Mouse (Mus musculus) layer of hippocampus, adult 8-10 months (tissue): ENCODE results near the gene Hoxd9. TPM values are rescaled to one million over a fixed set of nuclear protein-coding genes. Genes with fewer than 3 reads are reported as not detected.

Experiments used
- DNase-seq, 2 experiments: peaks; one replicate each; pipeline ENCODE4 v3.0.0; 2022; ENCODE audit warnings: low spot score in 2 of 2
- total RNA-seq, 4 experiments: library from RNA; stranded (reverse); gene quantifications; 2 replicates each; pipeline ENCODE4 v1.2.4; 2022

Gene Hoxd9
- total RNA-seq, 4 experiments from 2014 or later = not detected

DNA sequence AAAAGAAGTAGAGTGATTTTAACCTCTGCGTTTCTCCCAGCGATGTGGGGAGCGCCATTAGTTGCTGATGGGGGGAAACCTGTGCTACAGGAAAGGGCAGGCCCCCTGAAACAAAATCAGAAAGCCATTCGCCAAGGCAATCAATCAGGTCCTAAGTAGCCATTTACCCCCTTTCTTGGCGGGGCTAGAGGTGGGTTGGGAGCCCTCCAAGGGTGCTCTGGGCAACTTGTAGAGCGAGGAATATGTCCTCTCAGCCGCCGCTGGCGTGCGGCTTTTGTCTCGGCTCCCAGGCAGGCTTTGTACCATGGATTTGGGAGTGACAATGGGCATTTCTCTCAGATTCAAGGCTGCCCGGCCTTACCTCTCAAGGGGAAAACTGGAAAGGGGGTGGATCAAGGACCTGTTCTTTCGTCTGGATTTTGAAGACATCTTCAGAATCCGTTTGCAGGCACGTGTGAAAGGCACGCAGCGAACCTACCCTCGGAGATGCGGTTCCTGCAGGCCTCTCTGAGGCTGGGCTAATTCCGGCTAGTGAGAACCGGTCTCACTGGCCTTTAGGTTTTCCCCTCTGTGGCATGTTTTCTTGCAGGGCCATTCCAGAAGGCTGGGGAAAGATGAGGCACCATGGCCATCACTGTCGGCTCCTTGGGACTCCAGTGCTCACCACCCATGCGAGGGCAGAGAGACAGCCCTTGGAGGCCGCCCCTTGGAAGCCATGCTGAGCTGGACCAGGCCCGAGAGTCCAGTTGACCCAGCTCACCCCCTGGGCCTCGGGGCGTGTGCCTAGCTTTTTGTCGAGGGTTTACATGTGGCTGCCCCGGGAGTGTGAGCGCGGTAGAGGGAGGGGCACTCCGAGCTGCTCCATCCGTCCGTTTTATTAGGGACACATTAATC lies 838 bp upstream of the Hoxd9 start:
- no peak for DNase-seq

DNA sequence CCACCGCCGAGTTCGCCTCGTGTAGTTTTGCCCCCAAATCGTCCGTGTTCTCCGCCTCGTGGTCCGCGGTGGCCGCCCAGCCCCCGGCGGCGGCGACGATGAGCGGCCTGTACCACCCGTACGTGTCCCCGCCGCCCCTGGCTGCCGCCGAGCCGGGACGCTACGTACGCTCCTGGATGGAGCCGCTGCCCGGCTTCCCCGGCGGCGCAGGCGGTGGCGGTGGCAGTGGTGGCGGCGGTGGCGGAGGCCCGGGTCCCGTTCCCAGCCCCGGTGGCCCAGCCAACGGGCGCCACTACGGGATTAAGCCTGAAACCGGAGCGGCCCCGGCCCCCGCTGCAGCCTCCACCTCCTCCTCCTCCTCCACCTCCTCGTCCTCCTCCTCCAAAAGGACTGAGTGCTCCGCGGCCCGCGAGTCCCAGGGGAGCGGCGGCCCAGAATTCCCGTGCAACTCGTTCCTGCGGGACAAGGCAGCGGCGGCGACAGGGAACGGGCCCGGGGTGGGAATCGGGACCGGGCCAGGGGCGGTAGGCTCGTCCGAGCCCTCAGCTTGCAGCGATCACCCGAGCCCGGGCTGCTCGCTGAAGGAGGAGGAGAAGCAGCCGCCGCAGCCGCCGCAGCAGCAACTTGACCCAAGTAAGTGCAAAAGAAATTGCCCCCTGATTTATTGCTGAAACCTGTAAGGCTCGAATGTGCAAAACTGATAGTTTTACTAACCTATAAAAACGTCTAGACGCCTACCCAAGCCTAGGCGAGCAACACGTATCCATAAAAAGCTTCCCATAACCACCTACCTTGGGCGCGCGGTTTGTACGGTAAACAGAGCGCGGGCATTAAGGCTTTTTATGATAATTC lies 900 bp downstream of the Hoxd9 start:
- DNase-seq = no peak

GRCm38 (mm10) chr2:74699053-74699430 lies 1.5 kb downstream of the Hoxd9 start:
- no peak for DNase-seq

GRCm38 (mm10) chr2:74699664-74700545 lies 2.4 kb downstream of the Hoxd9 start:
- no peak for DNase-seq

DNA sequence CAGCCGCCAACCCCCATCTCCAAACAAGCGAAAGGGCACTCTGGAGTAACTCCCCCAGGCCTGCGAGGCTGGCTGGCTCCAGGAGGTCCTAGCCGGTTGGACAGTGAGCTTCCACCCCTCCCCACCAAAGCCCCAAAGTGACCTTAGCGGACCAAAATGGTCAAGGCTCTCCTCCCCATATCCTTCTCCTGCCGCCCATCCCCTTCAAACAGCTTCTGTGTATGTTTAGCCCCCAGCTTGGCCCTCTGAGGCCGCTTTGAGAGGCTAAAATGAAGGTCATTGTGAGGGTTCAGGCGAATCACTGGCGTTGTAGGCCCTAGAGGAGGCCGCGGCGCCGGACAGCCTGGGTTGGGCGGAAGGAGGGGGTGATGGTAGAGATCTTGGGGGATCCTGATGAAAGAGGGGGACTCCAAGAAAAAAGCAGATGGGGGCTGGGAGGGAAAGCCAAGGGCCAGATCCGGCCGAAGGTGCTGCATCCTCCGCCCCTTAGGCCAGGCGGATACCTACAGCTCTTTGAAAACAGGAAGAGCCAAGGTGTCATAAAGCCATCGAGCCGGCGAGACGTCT lies 3.1 kb downstream of the Hoxd9 start:
- no peak for DNase-seq

GRCm38 (mm10) chr2:74701949-74702819 lies 4.7 kb downstream of the Hoxd9 start:
- peak; percentile 35 to 82 for DNase-seq

DNA sequence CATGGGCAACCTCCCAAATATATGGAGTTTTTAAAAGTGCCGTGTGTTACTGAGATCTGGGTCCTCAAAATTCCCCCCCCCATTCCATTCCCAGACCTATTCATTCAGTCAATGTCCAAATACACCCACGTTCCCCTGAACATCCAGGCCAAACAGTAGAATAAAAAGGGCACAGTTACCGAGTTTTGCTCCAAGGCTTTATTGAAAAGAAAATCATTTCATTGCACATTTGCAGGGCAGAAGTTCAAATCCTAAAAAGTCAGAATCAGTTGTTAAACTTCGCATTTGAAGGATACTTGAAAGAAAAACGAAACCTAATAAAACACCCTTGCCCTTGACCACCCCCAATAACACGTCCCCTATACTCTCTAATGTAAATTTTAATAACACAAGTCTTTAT lies 5.3 kb downstream of the Hoxd9 start:
- no peak for DNase-seq

- no peak for DNase-seq
These were observed 5.8 kb downstream of the Hoxd9 start for GRCm38 (mm10) chr2:74703317-74703716.

DNA sequence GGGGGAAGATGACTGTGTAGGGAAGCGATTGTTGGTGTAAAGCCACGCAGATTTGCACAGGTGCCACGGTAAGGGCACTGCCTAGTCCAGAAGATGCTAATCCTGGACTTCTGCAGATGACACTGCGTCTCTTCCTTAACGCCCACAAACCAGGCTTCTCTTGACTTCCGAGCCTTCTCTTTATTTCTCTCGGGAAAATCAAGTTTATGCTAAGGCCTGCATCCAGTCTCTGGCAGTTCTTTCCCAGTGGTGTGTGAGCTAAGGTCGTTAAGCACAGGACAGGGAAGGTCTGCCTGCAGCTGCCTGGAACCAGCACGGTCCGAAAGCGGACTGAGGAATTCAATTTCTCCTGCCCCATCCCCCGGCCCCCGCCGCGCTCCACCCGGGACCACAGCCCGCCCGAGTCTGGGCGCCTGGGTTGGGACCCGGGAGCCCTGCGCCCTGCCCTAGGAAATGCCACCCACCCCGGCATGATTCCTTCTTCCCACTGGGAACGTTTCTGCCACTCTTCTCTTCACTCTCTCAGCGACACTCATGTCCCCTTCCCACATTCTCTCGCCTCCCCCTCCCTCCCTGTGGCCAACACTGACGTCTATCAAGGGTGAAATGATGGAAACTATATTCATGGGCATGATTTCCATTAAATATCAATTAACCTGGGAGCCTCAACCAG lies 6.3 kb downstream of the Hoxd9 start:
- DNase-seq = no peak

- DNase-seq = no peak
These were observed 7.0 kb downstream of the Hoxd9 start, which contains the start of gene Hoxd8 for GRCm38 (mm10) chr2:74704393-74704998. Gene Hoxd8 (plus strand): TSS chr2:74704615.

DNA sequence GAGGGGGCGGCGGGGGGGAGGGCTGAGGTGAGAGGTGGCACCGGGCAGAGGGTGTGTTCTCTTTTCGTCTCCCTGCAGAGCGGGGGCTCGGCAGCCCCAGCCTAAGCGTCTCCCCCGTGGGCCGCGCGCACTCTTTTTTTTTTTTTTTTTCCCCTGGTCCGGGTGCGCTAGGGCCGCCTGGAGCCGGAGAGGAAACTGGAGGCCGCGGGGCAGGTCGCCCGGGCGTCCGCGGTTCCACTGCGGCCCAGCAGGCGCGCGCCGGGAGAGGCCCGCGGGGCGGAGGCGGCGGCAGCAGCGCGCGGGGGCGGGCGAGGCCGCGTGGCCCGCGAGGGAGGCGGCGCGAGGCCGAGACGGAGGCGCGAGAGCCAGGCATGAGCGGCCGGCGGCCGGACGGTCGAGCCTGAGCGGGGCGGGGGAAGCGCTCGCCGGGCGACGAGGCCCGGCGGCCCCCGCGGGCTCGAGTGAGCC lies 7.5 kb downstream of the Hoxd9 start:
- DNase-seq = no peak

DNA sequence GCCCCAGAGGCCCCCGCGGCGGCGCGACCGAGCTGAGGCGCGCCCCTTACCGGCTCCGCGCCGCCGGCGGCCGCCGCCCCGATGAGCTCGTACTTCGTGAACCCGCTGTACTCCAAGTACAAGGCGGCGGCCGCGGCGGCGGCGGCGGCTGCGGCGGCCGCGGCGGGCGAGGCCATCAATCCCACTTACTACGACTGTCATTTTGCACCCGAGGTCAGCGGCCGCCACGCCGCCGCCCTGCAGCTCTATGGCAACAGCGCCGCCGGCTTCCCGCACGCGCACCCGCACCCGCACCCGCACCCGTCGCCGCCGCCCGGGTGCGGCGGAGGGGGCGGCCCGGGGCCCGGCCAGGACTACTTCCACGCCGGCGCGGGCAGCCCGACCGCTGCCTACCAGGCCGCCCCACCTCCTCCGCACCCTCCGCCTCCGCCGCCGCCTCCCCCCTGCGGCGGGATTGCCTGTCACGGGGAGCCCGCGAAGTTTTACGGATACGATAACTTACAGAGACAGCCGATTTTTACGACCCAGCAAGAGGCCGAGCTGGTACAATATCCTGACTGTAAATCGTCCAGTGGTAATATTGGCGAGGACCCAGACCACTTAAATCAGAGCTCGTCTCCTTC lies 8.1 kb downstream of the Hoxd9 start:
- no peak for DNase-seq

DNA sequence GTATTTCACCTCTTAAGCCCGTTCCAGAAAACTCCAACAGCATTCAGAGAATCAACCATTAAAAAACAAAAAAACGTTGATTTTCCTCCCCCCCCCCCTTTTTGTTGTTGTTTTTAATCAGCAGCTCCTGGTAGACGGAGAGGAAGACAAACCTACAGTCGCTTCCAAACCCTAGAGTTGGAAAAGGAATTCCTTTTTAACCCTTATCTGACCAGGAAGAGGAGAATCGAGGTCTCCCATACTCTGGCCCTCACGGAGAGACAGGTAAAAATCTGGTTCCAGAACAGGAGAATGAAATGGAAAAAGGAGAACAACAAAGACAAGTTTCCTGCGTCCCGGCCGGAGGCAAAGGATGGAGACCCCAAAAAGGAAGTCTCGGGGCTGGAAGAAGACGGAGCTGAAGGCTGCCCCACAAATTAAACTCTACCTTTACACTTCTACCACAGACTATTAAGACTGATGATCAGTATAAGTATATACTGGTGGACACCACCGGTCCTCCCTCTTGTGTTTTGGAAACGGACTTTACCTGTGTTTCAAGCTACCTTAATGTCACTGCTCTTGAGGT lies 8.9 kb downstream of the Hoxd9 start:
- no peak for DNase-seq

GRCm38 (mm10) chr2:74707599-74707998 lies 10.1 kb downstream of the Hoxd9 start:
- no peak for DNase-seq

- no peak for DNase-seq
These were observed 11.1 kb downstream of the Hoxd9 start for GRCm38 (mm10) chr2:74708676-74709075.

- DNase-seq = no peak
These were observed 12.2 kb downstream of the Hoxd9 start for GRCm38 (mm10) chr2:74709465-74710419.
